Mouse (Mus musculus): ENCODE measurements around the gene Nkiras2.
A peak's percentile ranks its signal among the peaks of the same experiment; 100 is the strongest.
"Not testable (repeated sequence)": the region's sequence is repeated elsewhere in the genome, so short reads cannot be mapped to it uniquely, and the experiment has no call there.

Nkiras2 gene

GRCm38 (mm10) chr11:100601372-100601771 lies 17.7 kb upstream of the Nkiras2 start:
- DNase-seq (ENCODE audit: low read depth): no peak

DNA sequence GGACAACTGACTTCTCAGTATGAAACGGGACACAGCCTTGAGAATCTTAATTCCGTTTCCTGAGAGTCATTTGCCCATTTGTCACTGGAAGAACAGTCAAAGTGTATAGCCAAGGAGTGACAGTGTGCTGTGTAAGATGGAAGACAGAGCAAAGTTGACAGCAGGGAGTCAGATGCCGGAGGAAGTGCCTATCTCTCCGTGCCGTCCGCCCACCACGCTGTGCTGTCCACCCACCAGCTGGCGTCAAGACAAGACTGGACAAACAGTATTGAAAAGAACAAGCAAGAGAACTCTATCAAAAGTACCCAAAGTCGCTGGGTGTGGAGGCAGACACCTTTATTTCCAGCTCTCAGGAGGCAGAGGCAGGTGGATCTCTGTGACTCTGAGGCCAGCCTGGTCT lies 15.9 kb upstream of the Nkiras2 start:
- DNase-seq (ENCODE audit: low read depth): no peak

DNA sequence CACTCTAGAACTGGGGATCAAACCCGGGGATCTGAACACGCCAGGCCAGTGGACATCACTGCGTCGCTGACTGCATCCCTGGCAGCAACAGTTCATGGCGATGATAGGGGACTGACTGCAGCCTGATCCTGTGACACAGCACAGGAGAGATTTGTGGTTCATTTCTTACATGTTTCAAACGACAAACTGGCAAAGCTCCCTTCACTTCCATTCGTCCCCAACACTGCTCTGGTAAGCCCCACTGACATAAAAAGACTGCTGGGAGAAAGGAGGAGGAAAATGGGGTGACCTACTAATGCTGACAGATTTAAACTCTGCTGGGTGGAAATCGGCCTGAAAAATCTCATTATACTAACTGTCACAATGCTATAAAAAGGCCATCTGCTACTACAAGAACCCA lies 15.2 kb upstream of the Nkiras2 start:
- DNase-seq (ENCODE audit: low read depth): no peak

GRCm38 (mm10) chr11:100604321-100605005 lies 14.6 kb upstream of the Nkiras2 start:
- no peak for DNase-seq (ENCODE audit: low read depth)

DNA sequence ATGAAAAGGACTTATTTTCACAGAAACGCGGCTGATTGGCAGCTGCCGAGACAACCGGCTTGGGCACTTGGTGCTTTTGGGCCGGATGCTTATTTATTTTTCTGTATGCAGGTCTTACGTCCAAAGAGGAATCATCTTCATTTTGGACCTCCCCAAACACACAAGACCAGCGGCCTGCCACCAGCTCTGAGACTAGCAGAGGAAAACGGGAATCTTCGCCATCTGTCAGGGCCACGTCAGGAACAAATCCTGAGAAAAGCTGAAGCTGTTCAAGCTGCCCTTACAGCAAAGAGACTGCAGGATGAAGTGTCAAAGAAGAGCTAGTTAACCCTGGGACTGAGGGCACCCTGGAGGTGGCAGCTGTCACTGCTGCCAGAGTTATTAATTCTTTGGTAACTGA lies 13.6 kb upstream of the Nkiras2 start:
- DNase-seq (ENCODE audit: low read depth): no peak

DNA sequence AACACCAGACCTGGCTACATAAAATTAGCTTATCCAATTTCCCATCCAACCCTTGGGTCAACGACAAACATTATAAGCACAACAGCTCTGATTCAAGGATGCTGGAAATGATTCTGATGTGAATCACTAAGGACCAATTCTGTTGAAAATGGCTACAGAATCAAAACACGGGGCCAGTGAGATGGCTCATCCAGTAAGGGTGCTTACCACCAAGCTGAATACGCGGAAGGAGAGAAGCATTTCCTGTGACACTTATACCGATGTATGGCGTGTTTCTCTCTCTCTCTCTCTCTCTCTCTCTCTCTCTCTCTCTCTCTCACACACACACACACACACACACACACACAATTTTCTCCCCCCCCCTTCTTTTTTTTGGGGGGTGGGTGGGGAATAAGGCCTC lies 11.9 kb upstream of the Nkiras2 start:
- DNase-seq (ENCODE audit: low read depth): peak; percentile 54

- DNase-seq (ENCODE audit: low read depth): peak; percentile 75
These were observed 10.2 kb upstream of the Nkiras2 start for GRCm38 (mm10) chr11:100608796-100609195.

- peak; percentile 40 for DNase-seq (ENCODE audit: low read depth)
These were observed 9.6 kb upstream of the Nkiras2 start for GRCm38 (mm10) chr11:100609355-100609996.

- DNase-seq (ENCODE audit: low read depth): peak; percentile 57
These were observed 8.9 kb upstream of the Nkiras2 start for GRCm38 (mm10) chr11:100609997-100610680.

GRCm38 (mm10) chr11:100611627-100612026 lies 7.4 kb upstream of the Nkiras2 start:
- no peak for DNase-seq (ENCODE audit: low read depth)

- DNase-seq (ENCODE audit: low read depth): no peak
These were observed 5.8 kb upstream of the Nkiras2 start for GRCm38 (mm10) chr11:100613241-100613640.

DNA sequence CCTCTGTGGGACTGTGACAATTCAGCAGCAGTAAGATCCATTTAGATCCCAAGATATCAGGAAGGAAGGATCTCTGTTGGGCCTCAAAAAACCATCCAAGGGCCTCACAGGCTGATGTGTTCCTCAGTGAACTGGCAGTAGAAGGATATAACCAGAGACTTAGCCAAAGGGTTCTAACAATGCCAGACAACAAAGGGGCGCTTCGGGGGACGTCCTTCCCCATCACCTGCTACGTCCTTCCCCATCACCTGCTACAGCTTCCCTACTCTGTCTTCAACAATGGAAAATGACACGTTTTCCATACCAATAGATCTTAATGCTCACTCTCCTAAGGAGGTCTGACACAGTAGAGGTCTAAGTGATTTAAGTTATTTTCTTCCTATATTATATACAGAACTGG lies 2.7 kb upstream of the Nkiras2 start:
- DNase-seq (ENCODE audit: low read depth): no peak

DNA sequence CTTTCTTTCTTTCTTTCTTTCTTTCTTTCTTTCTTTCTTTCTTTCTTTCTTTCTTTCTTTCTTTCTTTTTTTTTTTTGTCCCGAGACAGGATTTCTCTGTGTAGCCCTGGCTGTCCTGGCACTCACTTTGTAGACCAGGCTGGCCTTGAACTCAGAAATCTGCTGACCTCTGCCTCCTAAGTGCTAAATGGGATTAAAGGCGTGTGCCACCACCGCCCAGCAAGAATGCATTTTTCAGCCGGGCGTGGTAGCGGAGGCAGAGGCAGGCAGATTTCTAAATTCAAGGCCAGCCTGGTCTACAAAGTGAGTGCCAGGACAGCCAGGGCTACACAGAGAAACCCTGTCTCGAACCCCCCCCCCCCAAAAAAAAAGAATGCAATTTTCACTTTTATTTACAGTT lies 2.2 kb upstream of the Nkiras2 start:
- DNase-seq (ENCODE audit: low read depth): not testable (repeated sequence)

GRCm38 (mm10) chr11:100617480-100617879 lies 1.6 kb upstream of the Nkiras2 start:
- no peak for DNase-seq (ENCODE audit: low read depth)

DNA sequence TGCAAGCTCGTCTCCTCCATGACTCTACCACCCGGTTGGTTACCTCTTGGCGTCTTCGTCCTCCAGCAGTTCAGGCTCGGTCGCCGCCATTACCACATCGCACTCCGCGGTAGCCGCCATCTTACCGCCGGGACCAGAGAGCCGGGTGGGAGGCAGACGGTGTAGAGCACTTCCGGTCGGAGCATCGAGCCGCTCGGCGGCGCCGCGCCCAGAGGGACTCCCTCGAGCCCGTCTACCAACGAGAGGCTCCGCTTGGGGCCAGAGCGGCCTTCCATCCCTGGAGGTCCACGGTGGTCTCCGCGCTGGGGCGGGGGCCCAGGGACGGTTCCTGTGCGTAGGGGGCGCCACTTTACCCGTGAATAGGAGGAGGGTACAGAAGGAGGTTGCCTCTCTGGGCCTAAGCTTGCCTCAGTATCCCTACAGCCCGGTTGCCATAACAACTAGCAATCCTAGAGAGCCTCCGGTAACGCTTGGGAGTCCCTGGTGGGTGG lies 486 bp downstream of the Nkiras2 start:
- DNase-seq (ENCODE audit: low read depth): peak; percentile 95

GRCm38 (mm10) chr11:100619982-100620381 lies 938 bp downstream of the Nkiras2 start, which contains the start of gene Dnajc7:
Gene Dnajc7 (minus strand): TSS chr11:100620168.
- no peak for DNase-seq (ENCODE audit: low read depth)

- peak; percentile 95 for DNase-seq (ENCODE audit: low read depth)
These were observed 3.7 kb downstream of the Nkiras2 start for GRCm38 (mm10) chr11:100622714-100623113.

DNA sequence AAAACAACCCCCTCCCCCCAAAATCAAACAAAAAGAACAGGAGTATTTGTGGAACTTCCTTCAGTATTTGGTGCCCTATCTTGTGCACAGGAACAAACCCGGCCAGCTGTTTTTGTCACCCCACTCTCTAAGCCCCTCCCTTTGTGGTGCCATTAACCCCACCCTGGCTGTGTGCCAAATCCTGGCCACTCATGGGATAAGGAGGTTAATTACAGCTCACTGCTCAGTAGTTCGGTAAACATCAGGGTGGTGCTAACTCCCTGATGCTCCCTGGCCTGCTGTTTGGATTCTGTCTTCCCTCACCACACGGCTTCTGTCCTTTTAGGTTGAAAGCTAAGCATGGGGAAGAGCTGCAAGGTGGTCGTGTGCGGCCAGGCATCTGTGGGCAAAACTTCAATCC lies 4.8 kb downstream of the Nkiras2 start:
- DNase-seq (ENCODE audit: low read depth): peak; percentile 49

DNA sequence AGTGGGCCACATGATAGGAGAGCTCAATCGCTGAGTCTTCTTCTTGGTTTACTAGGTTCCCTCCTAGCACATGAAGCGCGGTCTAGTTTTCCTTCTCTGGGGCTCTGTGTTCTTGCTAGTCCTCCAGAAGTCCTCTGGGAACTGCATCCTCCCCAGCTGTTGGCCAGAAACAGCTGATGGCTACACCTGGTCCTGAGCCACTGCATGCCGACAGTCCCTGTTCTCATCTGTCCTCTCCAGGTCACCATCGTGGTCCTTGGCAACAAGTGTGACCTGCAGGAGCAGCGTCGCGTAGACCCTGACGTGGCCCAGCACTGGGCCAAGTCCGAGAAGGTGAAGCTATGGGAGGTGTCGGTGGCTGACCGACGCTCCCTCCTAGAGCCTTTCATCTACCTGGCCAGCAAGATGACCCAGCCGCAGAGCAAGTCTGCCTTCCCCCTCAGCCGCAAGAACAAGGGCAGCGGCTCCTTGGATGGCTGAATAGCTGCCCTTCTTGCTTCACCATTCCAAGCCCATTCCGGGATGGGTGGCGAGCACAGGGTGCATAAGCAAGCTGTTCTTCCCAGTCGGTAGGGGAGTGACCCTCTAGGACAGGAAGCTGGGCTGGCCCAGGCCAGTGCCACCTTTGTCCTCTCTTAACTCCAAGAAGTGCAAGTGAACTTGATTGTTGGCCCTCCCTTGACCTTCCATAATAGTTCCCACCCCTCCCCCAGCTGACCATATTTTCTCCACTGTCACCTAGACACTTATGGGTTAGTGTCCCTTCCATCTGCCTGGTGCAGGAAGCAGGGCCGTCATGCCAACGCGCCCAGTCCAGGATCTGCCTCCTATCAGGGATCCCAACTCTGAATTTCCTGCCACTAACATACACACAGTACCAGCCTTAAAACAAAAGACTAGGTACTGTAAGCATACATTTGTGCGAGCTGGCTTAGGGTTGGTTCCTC lies 7.0 kb downstream of the Nkiras2 start:
- DNase-seq (ENCODE audit: low read depth): no peak

DNA sequence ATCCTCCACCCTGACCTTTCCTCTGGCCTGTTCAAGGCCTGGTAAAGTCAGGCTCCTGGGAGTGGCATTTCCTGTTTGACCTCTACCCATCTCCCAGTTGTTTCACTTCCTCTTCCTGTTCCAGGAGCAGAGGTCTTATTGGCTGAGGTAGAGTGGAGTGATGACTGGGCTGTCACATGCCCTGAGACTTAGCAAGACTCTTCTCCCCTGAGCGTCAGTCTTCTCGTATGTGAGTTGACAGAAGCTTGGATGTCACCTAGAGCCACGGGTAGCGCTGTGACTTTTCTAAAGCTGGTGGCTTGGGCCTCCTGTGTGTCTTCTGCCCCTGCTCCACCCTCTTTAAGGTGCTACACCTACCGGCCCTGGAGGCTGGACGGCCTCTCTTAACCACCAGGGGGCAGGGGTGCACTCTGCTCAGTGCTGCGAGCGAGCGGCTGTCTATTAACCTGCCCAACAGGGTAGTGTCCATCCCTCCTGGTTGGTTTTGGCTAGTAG lies 7.7 kb downstream of the Nkiras2 start:
- DNase-seq (ENCODE audit: low read depth): peak; percentile 84

GRCm38 (mm10) chr11:100628056-100628455 lies 9.0 kb downstream of the Nkiras2 start:
- no peak for DNase-seq (ENCODE audit: low read depth)
